Mouse (Mus musculus) intestine, embryonic 14.5 days (tissue): ENCODE results near the gene Spag7. TPM values are rescaled to one million over a fixed set of nuclear protein-coding genes. Genes with fewer than 3 reads are reported as not detected.
A peak's percentile ranks its signal among the peaks of the same experiment; 100 is the strongest.

ENCODE experiments used
- ATAC-seq: fragments of 200-750 bp; cut with Nextera tagmentation; replicated peaks from 2 replicates; pipeline ENCODE4 v1.8.0; 2017; ENCODE audit warnings: low read depth, moderate number of reproducible peaks, moderate TSS enrichment, moderate library complexity; ENCODE audit not compliant: low FRiP score, low TSS enrichment
- DNase-seq: peaks from one replicate; pipeline ENCODE4 v3.0.0-alpha.2; 2018; ENCODE audit warnings: low spot score
- H3K27ac ChIP-seq: fragments of 300-500 bp; sonication (generic); 2 replicates; pipeline ENCODE4 v1.5.1; 2014; ENCODE audit warnings: low read depth, mild to moderate bottlenecking, control low read depth
- H3K27me3 ChIP-seq: fragments of 300-500 bp; sonication (generic); replicated peaks from 2 replicates; pipeline ENCODE4 v1.6.1; 2014; ENCODE audit warnings: low read length, control low read depth; ENCODE audit not compliant: control insufficient read depth, insufficient read depth
- H3K36me3 ChIP-seq: fragments of 300-500 bp; sonication (generic); 2 replicates; pipeline ENCODE4 v1.6.1; 2014; ENCODE audit warnings: low read length, control low read depth; ENCODE audit not compliant: control insufficient read depth, insufficient read depth
- H3K4me1 ChIP-seq: fragments of 300-500 bp; sonication (generic); replicated peaks from 2 replicates; pipeline ENCODE4 v1.6.1; 2014; ENCODE audit warnings: low read length, control low read depth, mixed read lengths; ENCODE audit not compliant: control insufficient read depth, insufficient read depth
- H3K4me2 ChIP-seq: fragments of 300-500 bp; sonication (generic); 2 replicates; pipeline ENCODE4 v1.6.1; 2014; ENCODE audit warnings: low read length
- H3K4me3 ChIP-seq: fragments of 300-500 bp; sonication (generic); 2 replicates; pipeline ENCODE4 v1.5.1; 2014; ENCODE audit warnings: low read depth, low read length, control low read depth, mixed read lengths
- H3K9ac ChIP-seq: fragments of 300-500 bp; sonication (generic); 2 replicates; pipeline ENCODE4 v1.6.1; 2014; ENCODE audit warnings: mild to moderate bottlenecking, low read length
- H3K9me3 ChIP-seq: fragments of 300-500 bp; sonication (generic); 2 replicates; pipeline ENCODE4 v1.6.1; 2016; ENCODE audit warnings: low read length, control low read depth; ENCODE audit not compliant: control insufficient read depth
- WGBS: fragments of 180-500 bp; shearing (Covaris S2); extraction: QIAGEN DNeasy Blood & Tissue Kit; methylation state at CpG from one replicate; pipeline ENCODE4 v1.1.7; 2014; 5-methylcytosine and 5-hydroxymethylcytosine counted together
- polyA plus RNA-seq: library from polyadenylated mRNA; unstranded; fragments of >200 nt; fragmentation: Nextera tagmentation; extraction: Ambion mirVana; gene quantifications from 2 replicates; pipeline ENCODE4 v1.2.1, GENCODE M21; 2014

The Spag7 gene
- 140 and 154 TPM in 2 replicates for polyA plus RNA-seq

DNA sequence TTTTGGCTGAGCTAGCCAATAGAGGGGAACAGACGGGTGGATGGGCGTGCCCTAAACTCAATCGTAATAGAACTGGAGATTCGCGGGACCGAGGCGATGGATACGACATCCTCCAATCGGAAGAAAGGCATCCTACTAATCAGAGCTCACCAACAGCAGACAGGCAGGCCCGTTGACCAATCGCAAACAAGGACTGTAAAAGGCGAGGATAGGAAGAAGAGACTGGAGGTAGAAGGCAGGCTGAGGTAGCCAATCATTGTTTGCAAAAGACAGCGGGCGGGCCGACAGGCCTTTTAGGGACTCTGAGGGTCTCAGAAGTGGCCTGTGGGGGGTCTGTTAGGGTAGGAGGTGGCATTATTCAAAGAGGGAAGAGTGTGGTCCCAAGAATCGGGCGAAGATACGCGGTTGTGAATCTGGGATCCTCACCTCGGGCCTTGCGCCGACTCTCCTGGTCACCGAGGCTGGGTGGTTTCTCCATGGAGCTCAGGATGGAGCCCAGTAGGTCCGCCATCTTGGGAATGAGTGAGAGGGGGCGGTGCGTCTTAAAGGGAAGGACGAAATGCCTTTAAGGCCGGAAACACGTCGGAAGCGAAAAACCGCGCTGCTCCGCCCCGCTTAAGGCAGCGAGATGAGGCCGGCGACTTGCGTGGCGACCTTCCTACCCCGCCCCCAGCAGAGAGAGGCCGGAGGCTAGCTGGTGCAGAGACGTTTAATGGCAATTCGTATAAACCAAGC lies at the start of gene Spag7:
Spag7 (minus strand) TSS at position 646 of the 735 bp plus-strand sequence.
- no peaks in the 10 kb centered on the region for H3K27me3 ChIP-seq
- H3K36me3 ChIP-seq, result peaks cover 45% of the 10 kb centered on the region
- H3K4me2 ChIP-seq, result peak within 1 kb of the TSS; percentile 88
- WGBS, result under 1% methylated on average over 44 of the region's 44 CpGs
- peak within 1 kb of the TSS; percentile 96 for H3K27ac ChIP-seq
- no peaks in the 10 kb centered on the region for H3K9me3 ChIP-seq
- H3K4me1 ChIP-seq, result peaks cover 21% of the 10 kb centered on the region
- H3K9ac ChIP-seq, result peak within 1 kb of the TSS; percentile 72
- DNase-seq (peak; percentile 98), ATAC-seq (peak; percentile 95)
- peak within 1 kb of the TSS; percentile 70 for H3K4me3 ChIP-seq

DNA sequence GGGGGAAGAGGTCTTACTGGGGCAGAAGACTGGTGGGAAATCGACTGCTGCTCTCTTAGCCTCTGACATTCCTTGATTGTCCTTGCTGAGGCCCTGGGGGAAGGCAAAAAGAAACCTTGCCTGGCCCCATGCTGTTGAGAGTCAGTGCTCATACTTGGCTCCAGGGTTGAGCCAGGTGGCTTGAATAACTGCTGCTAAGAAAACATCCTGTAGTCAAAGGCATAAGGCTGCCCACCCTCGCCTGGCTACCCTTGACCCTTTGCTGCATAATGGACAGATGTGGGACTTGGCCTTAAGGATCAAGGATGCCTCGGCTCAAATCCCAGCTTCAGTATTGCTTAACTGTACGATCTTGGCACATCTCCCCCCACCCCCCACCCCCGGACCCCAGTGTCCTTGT lies 49.3 kb upstream of the Spag7 start:
- no peak overlapping the region for H3K27ac ChIP-seq
- H3K9me3 ChIP-seq, result no peaks in the 10 kb centered on the region
- WGBS, result 81% methylated on average over 5 of the region's 5 CpGs
- peaks cover 82% of the 10 kb centered on the region for H3K36me3 ChIP-seq
- H3K4me2 ChIP-seq, result no peak overlapping the region
- H3K9ac ChIP-seq, result no peak overlapping the region
- no peak overlapping the region for H3K4me3 ChIP-seq
- no peak for DNase-seq
- ATAC-seq, result no peak
- no peaks in the 10 kb centered on the region for H3K4me1 ChIP-seq
- H3K27me3 ChIP-seq, result no peaks in the 10 kb centered on the region

GRCm38 (mm10) chr11:70715832-70716231 lies 46.6 kb upstream of the Spag7 start:
- H3K4me3 ChIP-seq, result no peak overlapping the region
- H3K4me1 ChIP-seq, result no peaks in the 10 kb centered on the region
- H3K27me3 ChIP-seq, result no peaks in the 10 kb centered on the region
- no peaks in the 10 kb centered on the region for H3K9me3 ChIP-seq
- ATAC-seq (no peak), DNase-seq (no peak)
- no peak overlapping the region for H3K4me2 ChIP-seq
- WGBS, result 90% methylated on average over 6 of the region's 6 CpGs
- H3K9ac ChIP-seq, result no peak overlapping the region
- H3K36me3 ChIP-seq, result peaks cover 86% of the 10 kb centered on the region
- no peak overlapping the region for H3K27ac ChIP-seq

DNA sequence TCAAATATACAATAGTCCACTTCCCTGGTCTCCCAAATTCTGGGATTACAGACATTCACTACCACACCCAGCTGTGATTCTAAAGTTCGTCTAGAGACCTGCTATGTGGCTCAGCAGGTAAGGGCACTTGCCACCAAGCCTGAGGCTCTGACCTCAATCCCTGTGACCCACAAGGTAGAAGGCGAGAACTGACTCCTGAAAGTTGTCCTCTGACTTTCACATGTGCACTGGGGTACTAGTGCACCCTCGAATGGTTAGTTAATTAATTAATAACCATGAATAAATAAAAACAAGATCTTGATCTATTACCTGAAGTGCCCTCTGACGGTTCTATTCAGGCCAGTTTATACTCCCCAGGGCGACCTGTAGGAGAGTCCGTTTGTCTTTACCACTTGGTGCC lies 44.0 kb upstream of the Spag7 start:
- H3K9me3 ChIP-seq, result no peaks in the 10 kb centered on the region
- H3K4me2 ChIP-seq, result no peak overlapping the region
- 0 out of 2 replicates have a peak, but pooled peaks have one; percentile 16 for ATAC-seq
- H3K4me3 ChIP-seq, result no peak overlapping the region
- no peak overlapping the region for H3K9ac ChIP-seq
- 79% methylated on average over 6 of the region's 6 CpGs for WGBS
- H3K27me3 ChIP-seq, result no peaks in the 10 kb centered on the region
- no peaks in the 10 kb centered on the region for H3K4me1 ChIP-seq
- peaks cover 84% of the 10 kb centered on the region for H3K36me3 ChIP-seq
- no peak overlapping the region for H3K27ac ChIP-seq
- no peak for DNase-seq

DNA sequence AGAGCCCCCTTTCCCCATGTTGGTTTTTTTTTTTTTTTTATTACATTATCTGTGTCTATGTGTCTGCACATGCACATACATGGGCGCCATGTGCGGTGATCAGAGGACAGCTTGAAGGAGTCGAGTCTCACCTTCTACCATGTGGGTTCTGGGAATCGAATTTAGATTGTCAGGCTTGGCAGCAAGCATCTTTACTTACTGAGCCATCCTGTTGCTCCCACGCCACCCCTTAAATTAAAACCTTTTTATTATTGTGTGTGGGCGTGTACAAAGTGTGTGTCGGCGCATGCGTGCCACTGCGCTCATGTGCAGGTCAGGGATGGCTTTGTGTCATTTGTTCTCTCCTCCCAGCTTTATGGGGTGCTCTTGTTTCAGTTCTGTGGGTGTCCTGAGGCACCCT lies 41.8 kb upstream of the Spag7 start:
- H3K9ac ChIP-seq, result no peak overlapping the region
- DNase-seq (no peak), ATAC-seq (no peak)
- no peaks in the 10 kb centered on the region for H3K9me3 ChIP-seq
- H3K4me1 ChIP-seq, result no peaks in the 10 kb centered on the region
- peaks cover 87% of the 10 kb centered on the region for H3K36me3 ChIP-seq
- no peak overlapping the region for H3K4me3 ChIP-seq
- WGBS, result 91% methylated on average over 10 of the region's 10 CpGs
- H3K27me3 ChIP-seq, result no peaks in the 10 kb centered on the region
- no peak overlapping the region for H3K4me2 ChIP-seq
- no peak overlapping the region for H3K27ac ChIP-seq

DNA sequence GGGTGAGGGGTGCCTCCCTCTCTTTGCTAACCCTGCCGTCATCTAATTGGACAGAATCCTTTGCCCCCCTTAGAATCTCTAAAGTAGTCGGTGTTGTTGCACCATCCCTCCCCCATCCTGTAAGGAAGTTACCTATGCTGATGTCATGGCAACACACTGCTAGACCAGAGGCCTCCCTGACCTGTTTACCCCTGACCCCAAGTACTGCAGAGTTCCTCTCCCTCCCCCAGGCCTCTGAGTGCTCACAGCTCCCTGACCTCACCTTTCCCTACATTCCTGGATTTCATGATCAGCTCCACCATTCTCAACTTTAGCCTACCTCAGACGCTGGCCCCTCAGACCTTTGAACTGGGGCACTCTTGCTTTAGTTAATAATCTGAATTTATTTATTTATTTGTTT lies 36.9 kb upstream of the Spag7 start:
- no peak overlapping the region for H3K27ac ChIP-seq
- peaks cover 11% of the 10 kb centered on the region for H3K4me1 ChIP-seq
- no peaks in the 10 kb centered on the region for H3K9me3 ChIP-seq
- H3K27me3 ChIP-seq, result no peaks in the 10 kb centered on the region
- no peak overlapping the region for H3K4me3 ChIP-seq
- no peak for DNase-seq
- H3K9ac ChIP-seq, result no peak overlapping the region
- no peak overlapping the region for H3K4me2 ChIP-seq
- no peak for ATAC-seq
- peaks cover 78% of the 10 kb centered on the region for H3K36me3 ChIP-seq
- WGBS, result 75% methylated on average over 3 of the region's 3 CpGs

DNA sequence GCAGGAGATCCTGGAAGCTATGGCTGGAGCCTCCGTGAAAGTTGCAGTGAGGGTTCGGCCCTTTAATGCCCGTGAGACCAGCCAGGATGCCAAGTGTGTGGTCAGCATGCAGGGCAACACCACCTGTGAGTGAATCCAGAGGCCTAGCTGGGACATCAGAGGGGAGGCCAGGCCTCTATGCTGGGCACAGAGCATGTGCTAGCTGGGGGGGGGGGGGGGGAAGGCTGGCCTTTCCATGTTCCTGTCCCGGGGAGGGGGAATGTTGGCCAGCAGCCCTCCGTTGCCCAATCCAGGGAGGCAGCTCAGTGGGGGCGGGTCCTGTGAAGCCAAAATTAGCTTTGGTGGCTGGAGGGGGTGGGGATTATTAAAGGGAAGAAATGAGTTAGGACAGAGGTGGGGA lies 33.6 kb upstream of the Spag7 start:
- 79% methylated on average over 6 of the region's 6 CpGs for WGBS
- no peak overlapping the region for H3K27ac ChIP-seq
- DNase-seq (no peak), ATAC-seq (no peak)
- H3K9me3 ChIP-seq, result no peaks in the 10 kb centered on the region
- H3K4me3 ChIP-seq, result no peak overlapping the region
- H3K4me1 ChIP-seq, result peaks cover 12% of the 10 kb centered on the region
- H3K36me3 ChIP-seq, result peaks cover 46% of the 10 kb centered on the region
- H3K4me2 ChIP-seq, result no peak overlapping the region
- H3K27me3 ChIP-seq, result no peaks in the 10 kb centered on the region
- no peak overlapping the region for H3K9ac ChIP-seq

- Histone ChIP-seq H3K27ac (no peak overlapping the region), H3K4me1 (peaks cover 12% of the 10 kb centered on the region), H3K4me2 (peak overlapping the region; percentile 78), H3K4me3 (peak overlapping the region; percentile 76; the same call in 1 of the 2 replicates), H3K9me3 (no peaks in the 10 kb centered on the region), H3K27me3 (no peaks in the 10 kb centered on the region), H3K9ac (0 out of 2 replicates have a peak overlapping the region, but pooled peaks have one; percentile 0), H3K36me3 (peaks cover 40% of the 10 kb centered on the region)
- DNase-seq (no peak), ATAC-seq (no peak)
- WGBS, result 72% methylated on average over 6 of the region's 6 CpGs
These were observed 32.9 kb upstream of the Spag7 start for GRCm38 (mm10) chr11:70701984-70702733.
